Mouse (Mus musculus) heart, postnatal 0 days (tissue): ENCODE measurements around the gene Cux1. TPM values are rescaled to one million over a fixed set of nuclear protein-coding genes. Genes with fewer than 3 reads are reported as not detected.

Experiments
- ATAC-seq: fragments of 200-750 bp; cut with Nextera tagmentation; 2 replicates; pipeline ENCODE4 v1.8.0; 2017; ENCODE audit warnings: low read depth, moderate number of reproducible peaks, moderate library complexity; ENCODE audit not compliant: insufficient read depth
- DNase-seq: peaks from one replicate; pipeline ENCODE4 v3.0.0-alpha.2; 2016; ENCODE audit warnings: low spot score
- H3K27ac ChIP-seq: fragments of 300-500 bp; sonication (generic); 2 replicates; pipeline ENCODE4 v1.5.1; 2014; ENCODE audit warnings: low read depth, mild to moderate bottlenecking
- H3K27me3 ChIP-seq: fragments of 300-500 bp; sonication (generic); 2 replicates; pipeline ENCODE4 v1.6.1; 2014; ENCODE audit warnings: low read length, mixed read lengths; ENCODE audit not compliant: control insufficient read depth, insufficient read depth
- H3K36me3 ChIP-seq: fragments of 300-500 bp; sonication (generic); replicated peaks from 2 replicates; pipeline ENCODE4 v1.6.1; 2014; ENCODE audit warnings: low read length, mixed read lengths; ENCODE audit not compliant: control insufficient read depth, insufficient read depth
- H3K4me1 ChIP-seq: fragments of 300-500 bp; sonication (generic); 2 replicates; pipeline ENCODE4 v1.6.1; 2014; ENCODE audit warnings: antibody characterized with exemption; ENCODE audit not compliant: control insufficient read depth, insufficient read depth
- H3K4me2 ChIP-seq: fragments of 300-500 bp; sonication (generic); 2 replicates; pipeline ENCODE4 v1.6.1; 2014; ENCODE audit warnings: low read depth, mild to moderate bottlenecking, low read length, moderate library complexity
- H3K4me3 ChIP-seq: fragments of 300-500 bp; sonication (generic); 2 replicates; pipeline ENCODE4 v1.5.1; 2014; ENCODE audit warnings: low read depth, low read length
- H3K9ac ChIP-seq: fragments of 300-500 bp; sonication (generic); replicated peaks from 2 replicates; pipeline ENCODE4 v1.6.1; 2014; ENCODE audit warnings: low read depth, low read length, mixed read lengths
- H3K9me3 ChIP-seq: fragments of 300-500 bp; sonication (generic); replicated peaks from 2 replicates; pipeline ENCODE4 v1.6.1; 2016; ENCODE audit warnings: low read length; ENCODE audit not compliant: control insufficient read depth
- CTCF ChIP-seq: IDR thresholded peaks from 2 replicates; pipeline ENCODE4 v1.5.1; 2016; ENCODE audit warnings: antibody characterized with exemption, control low read depth, low read depth
- EP300 ChIP-seq: IDR thresholded peaks from 2 replicates; pipeline ENCODE4 v1.6.1; 2016; ENCODE audit warnings: antibody characterized with exemption, low read depth
- WGBS: fragments of 180-500 bp; shearing (Covaris S2); extraction: QIAGEN DNeasy Blood & Tissue Kit; methylation state at CpG from one replicate; pipeline ENCODE4 v1.1.7; 2014; 5-methylcytosine and 5-hydroxymethylcytosine counted together
- polyA plus RNA-seq: library from polyadenylated mRNA; unstranded; fragments of >200 nt; fragmentation: Nextera tagmentation; extraction: Ambion mirVana; gene quantifications from 2 replicates; pipeline ENCODE4 v1.2.1, GENCODE M21; 2015
- total RNA-seq: library from RNA; depleted of rRNA; stranded (reverse); fragments of >200 nt; gene quantifications from 2 replicates; pipeline ENCODE4 v1.2.3, GENCODE M21; 2014; ENCODE audit warnings: low replicate concordance

Cux1 gene
- total and polyA plus RNA-seq, 2 experiments from 2014 or later: 50.7 to 89.5 TPM

DNA sequence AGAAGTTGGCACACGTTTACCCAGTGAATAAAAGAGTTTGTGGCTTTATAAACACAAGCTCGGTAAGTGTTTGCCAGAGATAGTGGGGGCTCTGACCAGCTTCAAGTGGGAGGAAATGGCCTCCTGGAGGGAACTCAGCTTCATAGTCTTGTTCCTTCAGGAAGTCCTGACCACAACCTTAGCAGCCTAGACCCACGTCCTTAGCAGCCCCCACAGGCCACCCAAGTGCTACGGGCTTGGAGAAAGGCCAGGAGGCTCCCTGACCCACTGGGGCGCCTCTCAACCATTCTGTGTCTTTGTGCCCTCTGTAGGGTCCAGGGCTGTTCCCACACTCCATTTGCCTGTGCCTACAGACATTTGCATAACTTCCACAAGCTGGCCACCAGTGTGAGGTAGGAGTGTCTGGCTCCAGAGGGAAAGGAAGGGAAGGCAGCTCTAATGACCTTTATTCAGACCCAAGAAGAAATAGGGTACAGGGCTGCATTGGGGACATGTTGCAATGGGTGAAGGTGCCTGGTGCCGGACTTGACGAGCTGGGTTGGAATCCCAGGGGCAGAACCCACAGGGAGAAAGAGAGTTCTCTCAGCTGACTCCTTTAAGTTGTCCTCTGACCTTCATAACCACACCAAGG, 340.9 kb downstream of the Cux1 start:
- no peak for TF ChIP-seq CTCF
- TF ChIP-seq EP300: no peak
- Histone ChIP-seq H3K27me3 (peaks cover 5% of the 10 kb centered on the region; the same call in 1 of the 2 replicates), H3K4me2 (no peak overlapping the region), H3K4me3 (no peak overlapping the region), H3K27ac (no peak overlapping the region), H3K36me3 (no peaks in the 10 kb centered on the region), H3K9me3 (no peaks in the 10 kb centered on the region), H3K9ac (no peak overlapping the region), H3K4me1 (no peaks in the 10 kb centered on the region)
- ATAC-seq (no peak), DNase-seq (no peak)
- 53% methylated on average over 7 of the region's 7 CpGs for WGBS

DNA sequence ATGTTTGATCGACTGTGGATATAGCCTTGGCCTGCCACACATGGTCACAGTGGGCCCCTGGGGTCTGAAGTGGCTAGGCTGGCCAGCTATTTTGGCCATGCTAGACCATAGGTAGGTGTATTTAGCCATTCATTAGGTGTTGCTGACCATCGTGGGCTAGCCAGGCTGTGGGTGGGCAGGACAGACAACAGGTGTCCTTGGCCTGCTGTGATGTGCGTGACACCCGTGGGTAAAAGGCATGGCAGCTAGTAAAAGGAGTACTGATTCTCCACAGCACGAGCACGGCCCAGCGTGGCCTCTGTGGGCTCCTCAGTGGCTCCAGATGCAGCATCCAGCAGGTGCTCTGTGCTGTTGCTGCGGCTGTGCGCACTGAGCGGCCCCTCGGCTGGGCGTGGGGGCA, 348.7 kb downstream of the Cux1 start:
- ATAC-seq (no peak), DNase-seq (no peak)
- no peaks in the 10 kb centered on the region for H3K4me1 ChIP-seq
- H3K36me3 ChIP-seq: no peaks in the 10 kb centered on the region
- H3K27me3 ChIP-seq: no peaks in the 10 kb centered on the region
- WGBS: 72% methylated on average over 12 of the region's 12 CpGs
- H3K4me3 ChIP-seq: no peak overlapping the region
- TF ChIP-seq EP300: no peak
- TF ChIP-seq CTCF: no peak
- H3K9ac ChIP-seq: no peak overlapping the region
- H3K9me3 ChIP-seq: no peaks in the 10 kb centered on the region
- no peak overlapping the region for H3K27ac ChIP-seq
- H3K4me2 ChIP-seq: no peak overlapping the region

DNA sequence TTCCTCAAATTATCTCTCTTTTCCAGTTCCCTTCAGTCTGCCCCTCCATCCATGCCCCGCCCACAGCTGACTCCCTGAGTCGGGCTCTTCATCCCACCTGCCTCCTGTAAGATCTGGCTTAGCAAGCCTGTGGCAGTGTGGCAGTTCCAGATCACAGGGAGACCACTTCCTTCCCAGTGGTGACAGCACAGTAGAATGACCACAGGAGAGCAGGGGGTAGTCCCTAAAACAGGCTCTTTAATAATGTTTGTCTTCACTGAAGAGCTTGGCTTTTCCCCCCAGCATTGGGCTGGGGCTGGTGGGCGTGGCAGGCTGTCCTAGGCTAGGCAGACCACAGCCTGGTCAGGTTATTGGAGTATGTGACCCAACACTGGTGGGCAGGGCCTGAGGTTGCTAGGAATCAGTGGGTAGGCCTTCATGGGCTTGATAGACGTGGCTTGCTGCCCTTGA, 349.3 kb downstream of the Cux1 start:
- Histone ChIP-seq H3K9ac (no peak overlapping the region), H3K4me2 (no peak overlapping the region), H3K4me3 (no peak overlapping the region), H3K27me3 (no peaks in the 10 kb centered on the region), H3K9me3 (no peaks in the 10 kb centered on the region), H3K4me1 (no peaks in the 10 kb centered on the region), H3K27ac (no peak overlapping the region), H3K36me3 (no peaks in the 10 kb centered on the region)
- no peak for TF ChIP-seq CTCF
- TF ChIP-seq EP300: no peak
- 56% methylated on average over 4 of the region's 4 CpGs for whole genome bisulfite sequencing
- no peak for ATAC-seq
- DNase-seq: no peak

DNA sequence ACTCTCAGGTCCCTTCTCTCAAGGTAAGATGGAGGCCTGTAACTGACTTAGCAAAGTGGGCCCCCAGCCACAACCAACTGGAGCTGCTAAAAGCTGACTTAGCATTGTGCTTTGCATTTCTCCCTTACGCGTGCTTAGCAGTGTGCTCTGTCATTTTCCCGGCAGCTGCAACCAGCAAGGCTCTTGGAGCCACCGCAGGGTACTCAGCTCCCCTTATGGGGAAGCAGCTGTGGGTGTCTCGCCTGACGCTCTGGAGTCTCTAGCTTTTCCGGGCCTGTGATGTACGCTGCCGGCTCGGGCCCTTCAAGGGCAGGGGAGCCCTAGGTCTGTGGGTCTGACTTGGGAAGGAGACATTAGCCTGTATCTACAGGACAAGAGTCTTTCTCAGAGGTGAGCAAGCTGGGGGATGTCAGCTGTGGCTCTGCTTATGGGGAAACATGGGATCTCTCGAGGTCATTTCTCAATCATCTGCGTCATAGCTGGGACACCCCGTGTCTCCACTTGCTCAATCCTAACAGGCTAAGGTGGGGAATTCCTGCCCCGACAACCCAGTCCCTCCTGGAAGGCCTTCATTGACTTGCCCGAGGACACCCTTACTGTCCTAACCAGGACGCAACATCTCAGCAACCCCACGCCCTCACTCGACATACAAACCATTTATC, 350.2 kb downstream of the Cux1 start:
- no peaks in the 10 kb centered on the region for H3K9me3 ChIP-seq
- WGBS: 78% methylated on average over 18 of the region's 18 CpGs
- no peak for ATAC-seq

DNA sequence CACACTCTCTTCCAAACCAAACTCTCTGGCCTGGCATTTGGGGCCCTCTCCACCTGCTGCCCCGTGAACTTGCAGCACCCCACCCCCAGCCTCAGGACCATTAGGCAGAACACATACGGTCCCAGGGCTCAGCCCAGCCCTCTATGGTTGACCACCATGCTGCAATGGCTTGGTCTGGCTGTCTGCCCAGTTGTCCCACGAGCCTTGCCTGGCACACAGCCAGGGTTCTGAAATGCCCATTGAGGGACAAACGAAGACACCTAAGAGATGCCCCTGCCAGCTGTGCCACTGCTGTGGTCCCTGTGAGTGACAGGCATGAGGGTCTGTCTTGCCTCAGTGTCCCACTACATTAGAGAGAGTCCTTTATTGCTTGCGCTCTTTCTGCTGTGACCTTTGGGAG, 351.3 kb downstream of the Cux1 start:
- DNase-seq (no peak), ATAC-seq (no peak)
- WGBS: 54% methylated on average over 5 of the region's 5 CpGs
- H3K9me3 ChIP-seq: no peaks in the 10 kb centered on the region
- no peak overlapping the region for H3K27ac ChIP-seq
- H3K27me3 ChIP-seq: no peaks in the 10 kb centered on the region
- no peaks in the 10 kb centered on the region for H3K4me1 ChIP-seq
- H3K4me2 ChIP-seq: no peak overlapping the region
- no peak overlapping the region for H3K9ac ChIP-seq
- H3K4me3 ChIP-seq: no peak overlapping the region
- TF ChIP-seq EP300: no peak
- TF ChIP-seq CTCF: no peak
- H3K36me3 ChIP-seq: no peaks in the 10 kb centered on the region

More for the DNA sequence above, 350.2 kb downstream of the Cux1 start:
- Histone ChIP-seq H3K9ac (no peak overlapping the region), H3K4me2 (no peak overlapping the region), H3K27me3 (no peaks in the 10 kb centered on the region), H3K4me1 (no peaks in the 10 kb centered on the region), H3K4me3 (no peak overlapping the region), H3K27ac (no peak overlapping the region), H3K36me3 (no peaks in the 10 kb centered on the region)
- DNase-seq: no peak
- TF ChIP-seq EP300 (no peak), CTCF (no peak)
